Mouse (Mus musculus) 3T3-L1 (cell line): Measurements from ENCODE around the gene Cd276.
A peak's percentile ranks its signal among the peaks of the same experiment; 100 is the strongest.

Source experiments
- DNase-seq: peaks from one replicate; pipeline ENCODE4 v3.0.0-alpha.2; 2015; ENCODE audit warnings: low read depth, low spot score

Gene Cd276

GRCm38 (mm10) chr9:58550928-58551327 is 4.3 kb downstream of the Cd276 start:
- no peak for DNase-seq

GRCm38 (mm10) chr9:58549694-58550093 is 5.5 kb downstream of the Cd276 start:
- peak; percentile 69 for DNase-seq

- peak; percentile 83 for DNase-seq
Measured at GRCm38 (mm10) chr9:58548897-58549296, 6.3 kb downstream of the Cd276 start.

GRCm38 (mm10) chr9:58546630-58547360 is 8.4 kb downstream of the Cd276 start:
- peak; percentile 96 for DNase-seq

- no peak for DNase-seq
Measured at GRCm38 (mm10) chr9:58545428-58545827, 9.8 kb downstream of the Cd276 start.

GRCm38 (mm10) chr9:58544879-58545324 is 10.3 kb downstream of the Cd276 start:
- DNase-seq, result no peak

- peak; percentile 84 for DNase-seq
Measured at GRCm38 (mm10) chr9:58541895-58542338, 13.3 kb downstream of the Cd276 start.

- peak; percentile 89 for DNase-seq
Measured at GRCm38 (mm10) chr9:58539886-58540285, 15.4 kb downstream of the Cd276 start.

- DNase-seq, result no peak
Measured at GRCm38 (mm10) chr9:58537774-58538173, 17.5 kb downstream of the Cd276 start.

- DNase-seq, result no peak
Measured at GRCm38 (mm10) chr9:58535447-58536134, 19.6 kb downstream of the Cd276 start.

GRCm38 (mm10) chr9:58534766-58535165 is 20.5 kb downstream of the Cd276 start:
- peak; percentile 85 for DNase-seq

- DNase-seq, result no peak
Measured at GRCm38 (mm10) chr9:58533322-58533721, 21.9 kb downstream of the Cd276 start.

- no peak for DNase-seq
Measured at GRCm38 (mm10) chr9:58532236-58532635, 23.0 kb downstream of the Cd276 start.

- no peak for DNase-seq
Measured at GRCm38 (mm10) chr9:58530407-58530806, 24.8 kb downstream of the Cd276 start.

- no peak for DNase-seq
Measured at GRCm38 (mm10) chr9:58527841-58528240, 27.4 kb downstream of the Cd276 start.

- DNase-seq, result no peak
Measured at GRCm38 (mm10) chr9:58525108-58525507, 30.1 kb downstream of the Cd276 start.

- no peak for DNase-seq
Measured at GRCm38 (mm10) chr9:58521883-58522423, 33.3 kb downstream of the Cd276 start.

GRCm38 (mm10) chr9:58520816-58521581 is 34.2 kb downstream of the Cd276 start:
- DNase-seq, result no peak

- no peak for DNase-seq
Measured at GRCm38 (mm10) chr9:58519953-58520352, 35.3 kb downstream of the Cd276 start.

- DNase-seq, result peak; percentile 70
Measured at GRCm38 (mm10) chr9:58517866-58518750, 37.1 kb downstream of the Cd276 start.

- DNase-seq, result no peak
Measured at GRCm38 (mm10) chr9:58516480-58516879, 38.8 kb downstream of the Cd276 start.
